Mouse (Mus musculus): ENCODE data around the gene Stk40. TPM values are rescaled to one million over a fixed set of nuclear protein-coding genes. Genes with fewer than 3 reads are reported as not detected.

Gene Stk40
- total and polyA plus RNA-seq, 2 experiments = 6.5 to 22.9 TPM

GRCm38 (mm10) chr4:126065241-126065640, 38.5 kb upstream of the Stk40 start:
- Histone ChIP-seq H3K27me3 (ENCODE audit: control insufficient read depth, insufficient read depth, low read length) (no peaks in the 10 kb centered on the region), H3K4me1 (ENCODE audit: control insufficient read depth, insufficient read depth, low read length) (no peaks in the 10 kb centered on the region), H3K4me3 (ENCODE audit: insufficient read depth, low read depth, low read length) (no peak overlapping the region), H3K27ac (replicated peaks; ENCODE audit: insufficient read depth, low read depth, low read length) (no peak overlapping the region), H3K79me2 (ENCODE audit: control insufficient read depth, insufficient read depth, low read length) (no peaks in the 10 kb centered on the region), H3K36me3 (ENCODE audit: control insufficient read depth, insufficient read depth, low read length) (no peaks in the 10 kb centered on the region), H3K9ac (ENCODE audit: low read depth, low read length) (no peak overlapping the region)
- TF ChIP-seq CTCF (IDR thresholded peaks at IDR 0.05; ENCODE audit: low read depth, low read length) (no peak), POLR2A (IDR thresholded peaks at IDR 0.05; ENCODE audit: extremely low read depth, insufficient read depth, low read length) (no peak)
- 91% methylated on average over 7 of the region's 7 CpGs for WGBS
- no peak for DNase-seq (ENCODE audit: extremely low read depth, low read depth, low spot score)

- Histone ChIP-seq H3K27ac (replicated peaks; ENCODE audit: insufficient read depth, low read depth, low read length) (no peak overlapping the region), H3K79me2 (ENCODE audit: control insufficient read depth, insufficient read depth, low read length) (no peaks in the 10 kb centered on the region), H3K36me3 (ENCODE audit: control insufficient read depth, insufficient read depth, low read length) (no peaks in the 10 kb centered on the region), H3K27me3 (ENCODE audit: control insufficient read depth, insufficient read depth, low read length) (no peaks in the 10 kb centered on the region), H3K4me3 (ENCODE audit: insufficient read depth, low read depth, low read length) (no peak overlapping the region), H3K9ac (ENCODE audit: low read depth, low read length) (no peak overlapping the region), H3K4me1 (ENCODE audit: control insufficient read depth, insufficient read depth, low read length) (peaks cover 5% of the 10 kb centered on the region)
- peak; percentile 60 for DNase-seq (ENCODE audit: extremely low read depth, low read depth, low spot score)
- WGBS = 44% methylated on average over 15 of the region's 15 CpGs
- TF ChIP-seq CTCF (IDR thresholded peaks at IDR 0.05; ENCODE audit: low read depth, low read length) = no peak
- no peak for TF ChIP-seq POLR2A (IDR thresholded peaks at IDR 0.05; ENCODE audit: extremely low read depth, insufficient read depth, low read length)
Observed at GRCm38 (mm10) chr4:126067401-126068077, 36.2 kb upstream of the Stk40 start.

- TF ChIP-seq POLR2A (IDR thresholded peaks at IDR 0.05; ENCODE audit: extremely low read depth, insufficient read depth, low read length) (no peak), CTCF (IDR thresholded peaks at IDR 0.05; ENCODE audit: low read depth, low read length) (no peak)
Observed at GRCm38 (mm10) chr4:126068842-126069241, 34.9 kb upstream of the Stk40 start.

GRCm38 (mm10) chr4:126077833-126078232, 25.9 kb upstream of the Stk40 start:
- WGBS = 83% methylated on average over 6 of the region's 6 CpGs
- Histone ChIP-seq H3K9ac (ENCODE audit: low read depth, low read length) (no peak overlapping the region), H3K27ac (replicated peaks; ENCODE audit: insufficient read depth, low read depth, low read length) (no peak overlapping the region), H3K27me3 (ENCODE audit: control insufficient read depth, insufficient read depth, low read length) (no peaks in the 10 kb centered on the region), H3K79me2 (ENCODE audit: control insufficient read depth, insufficient read depth, low read length) (no peaks in the 10 kb centered on the region), H3K4me1 (ENCODE audit: control insufficient read depth, insufficient read depth, low read length) (no peaks in the 10 kb centered on the region), H3K4me3 (ENCODE audit: insufficient read depth, low read depth, low read length) (no peak overlapping the region), H3K36me3 (ENCODE audit: control insufficient read depth, insufficient read depth, low read length) (no peaks in the 10 kb centered on the region)
- no peak for TF ChIP-seq CTCF (IDR thresholded peaks at IDR 0.05; ENCODE audit: low read depth, low read length)
- TF ChIP-seq POLR2A (IDR thresholded peaks at IDR 0.05; ENCODE audit: extremely low read depth, insufficient read depth, low read length) = no peak
- no peak for DNase-seq (ENCODE audit: extremely low read depth, low read depth, low spot score)

More at GRCm38 (mm10) chr4:126068842-126069241, 34.9 kb upstream of the Stk40 start:
- Histone ChIP-seq H3K4me3 (ENCODE audit: insufficient read depth, low read depth, low read length) (no peak overlapping the region), H3K79me2 (ENCODE audit: control insufficient read depth, insufficient read depth, low read length) (no peaks in the 10 kb centered on the region), H3K4me1 (ENCODE audit: control insufficient read depth, insufficient read depth, low read length) (peaks cover 5% of the 10 kb centered on the region), H3K36me3 (ENCODE audit: control insufficient read depth, insufficient read depth, low read length) (no peaks in the 10 kb centered on the region), H3K9ac (ENCODE audit: low read depth, low read length) (no peak overlapping the region), H3K27me3 (ENCODE audit: control insufficient read depth, insufficient read depth, low read length) (no peaks in the 10 kb centered on the region), H3K27ac (replicated peaks; ENCODE audit: insufficient read depth, low read depth, low read length) (no peak overlapping the region)
- DNase-seq (ENCODE audit: extremely low read depth, low read depth, low spot score) = no peak
- 84% methylated on average over 6 of the region's 6 CpGs for WGBS

DNA sequence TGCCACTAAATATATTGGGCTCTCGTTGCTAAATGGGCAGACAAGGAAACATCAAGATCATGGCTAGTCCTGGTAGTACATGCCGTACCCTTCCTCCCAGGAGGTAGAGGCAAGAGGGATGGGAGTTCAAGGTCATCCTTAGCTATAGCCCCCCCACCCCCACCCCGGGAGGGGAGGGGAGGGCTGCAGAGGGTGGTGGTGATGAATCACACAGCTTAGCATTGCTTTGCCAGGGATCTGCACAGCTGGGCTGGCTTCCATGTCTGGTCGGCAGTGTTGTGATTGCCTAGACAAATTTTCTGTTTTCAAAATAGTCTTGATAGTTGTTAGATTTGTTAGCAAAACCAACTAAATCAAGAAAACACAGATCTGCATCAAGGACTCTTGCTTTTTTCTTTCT, 24.5 kb upstream of the Stk40 start:
- Histone ChIP-seq H3K27ac (replicated peaks; ENCODE audit: insufficient read depth, low read depth, low read length) (no peak overlapping the region), H3K4me3 (ENCODE audit: insufficient read depth, low read depth, low read length) (no peak overlapping the region), H3K4me1 (ENCODE audit: control insufficient read depth, insufficient read depth, low read length) (no peaks in the 10 kb centered on the region), H3K27me3 (ENCODE audit: control insufficient read depth, insufficient read depth, low read length) (no peaks in the 10 kb centered on the region), H3K79me2 (ENCODE audit: control insufficient read depth, insufficient read depth, low read length) (no peaks in the 10 kb centered on the region), H3K9ac (ENCODE audit: low read depth, low read length) (no peak overlapping the region), H3K36me3 (ENCODE audit: control insufficient read depth, insufficient read depth, low read length) (no peaks in the 10 kb centered on the region)
- TF ChIP-seq CTCF (IDR thresholded peaks at IDR 0.05; ENCODE audit: low read depth, low read length) (no peak), POLR2A (IDR thresholded peaks at IDR 0.05; ENCODE audit: extremely low read depth, insufficient read depth, low read length) (no peak)
- DNase-seq (ENCODE audit: extremely low read depth, low read depth, low spot score) = no peak
- WGBS = 77% methylated on average over 4 of the region's 4 CpGs

DNA sequence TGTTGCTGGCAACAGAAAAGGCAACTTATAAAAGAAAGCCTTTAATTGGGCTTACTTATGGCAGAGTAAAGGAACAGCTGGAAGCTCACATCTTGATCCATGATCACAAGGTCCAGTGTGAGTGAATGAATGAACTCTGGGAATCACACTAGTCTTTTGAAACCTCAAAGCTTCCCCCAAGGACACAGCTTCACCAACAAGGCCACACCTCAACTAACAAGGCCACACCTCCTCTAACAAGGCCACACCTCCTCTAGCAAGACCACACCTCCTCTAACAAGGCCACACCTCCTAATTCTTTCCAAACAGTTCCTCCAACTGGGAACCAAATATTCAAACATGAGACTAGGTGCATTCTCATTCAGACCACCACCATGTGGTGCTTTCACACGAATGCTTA, 22.2 kb upstream of the Stk40 start:
- Histone ChIP-seq H3K79me2 (ENCODE audit: control insufficient read depth, insufficient read depth, low read length) (no peaks in the 10 kb centered on the region), H3K4me3 (ENCODE audit: insufficient read depth, low read depth, low read length) (no peak overlapping the region), H3K36me3 (ENCODE audit: control insufficient read depth, insufficient read depth, low read length) (no peaks in the 10 kb centered on the region), H3K9ac (ENCODE audit: low read depth, low read length) (no peak overlapping the region), H3K27ac (replicated peaks; ENCODE audit: insufficient read depth, low read depth, low read length) (no peak overlapping the region), H3K27me3 (ENCODE audit: control insufficient read depth, insufficient read depth, low read length) (no peaks in the 10 kb centered on the region), H3K4me1 (ENCODE audit: control insufficient read depth, insufficient read depth, low read length) (no peaks in the 10 kb centered on the region)
- WGBS = 96% methylated on average over 1 of the region's 1 CpGs
- no peak for DNase-seq (ENCODE audit: extremely low read depth, low read depth, low spot score)
- no peak for TF ChIP-seq POLR2A (IDR thresholded peaks at IDR 0.05; ENCODE audit: extremely low read depth, insufficient read depth, low read length)
- TF ChIP-seq CTCF (IDR thresholded peaks at IDR 0.05; ENCODE audit: low read depth, low read length) = no peak

All from liver, adult 2 months (tissue).